Comparison of ENCODE assay signal across 18 mouse cellular contexts in the genomic region with DNA sequence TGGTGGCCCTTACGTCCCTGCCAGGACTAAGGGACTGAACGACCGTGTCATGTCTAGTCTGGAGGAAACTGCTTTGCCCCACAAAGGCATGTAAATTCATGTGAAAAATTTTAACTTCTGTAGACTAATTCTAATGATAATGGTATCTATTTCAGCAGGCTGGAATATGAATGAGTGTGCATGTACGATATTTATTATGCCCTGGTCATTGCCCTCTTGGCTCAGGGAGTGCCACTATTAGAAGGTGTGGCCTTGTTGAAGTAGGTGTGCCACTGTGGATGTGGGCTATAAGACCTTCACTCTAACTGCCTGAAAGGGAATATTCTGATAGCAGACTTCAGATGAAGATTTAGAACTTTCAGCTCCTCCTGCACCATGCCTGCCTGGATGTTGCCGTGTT. TPM values are rescaled to one million over a fixed set of nuclear protein-coding genes. Genes with fewer than 3 reads are reported as not detected.
A peak's percentile ranks its signal among the peaks of the same experiment; 100 is the strongest.
DNase-seq lines count a peak whose midpoint lies in the region; ATAC-seq and TF ChIP-seq lines count a peak whose summit lies in the region.
"Had no signal": no experiment of that assay in that cellular context is flagged by ENCODE, and none has a peak within 500 bp of the region (broad histone marks: within the 10 kb centered on the region; RNA-seq: fewer than 3 reads in every experiment).

No protein-coding gene starts in this region.

- H3K4me2 ChIP-seq in intestine, embryonic 16.5 days (ENCODE audit: low read depth, low read length), result no peak overlapping the region
- no peak overlapping the region for H3K4me2 ChIP-seq in intestine, postnatal 0 days (replicated peaks; ENCODE audit: low read depth)
- H3K4me2 ChIP-seq in forebrain, postnatal 0 days (ENCODE audit: low read depth), result no peak overlapping the region
- H3K4me2 ChIP-seq: forebrain, embryonic 15.5 days; heart, embryonic 11.5 days; hindbrain, embryonic 14.5 days had no signal

- H3K27me3 ChIP-seq in intestine, embryonic 16.5 days (replicated peaks; ENCODE audit: control insufficient read depth, insufficient read depth, low read length), result no peaks in the 10 kb centered on the region
- no peaks in the 10 kb centered on the region for H3K27me3 ChIP-seq in intestine, postnatal 0 days (replicated peaks; ENCODE audit: control insufficient read depth, insufficient read depth, low read length)
- H3K27me3 ChIP-seq in forebrain, postnatal 0 days (ENCODE audit: insufficient read depth, low read length), result no peaks in the 10 kb centered on the region
- H3K27me3 ChIP-seq: forebrain, embryonic 15.5 days had no signal

- 81% methylated on average over 5 of the region's 5 CpGs for WGBS in intestine, embryonic 16.5 days
- 58% methylated on average over 5 of the region's 5 CpGs for WGBS in intestine, postnatal 0 days
- WGBS in forebrain, postnatal 0 days, result 92% methylated on average over 5 of the region's 5 CpGs

- no peak for TF ChIP-seq CTCF in intestine, postnatal 0 days (IDR thresholded peaks at IDR 0.05; ENCODE audit: low read depth)
- TF ChIP-seq CTCF in forebrain, postnatal 0 days (IDR thresholded peaks at IDR 0.05; ENCODE audit: low read depth), result no peak

- peak; percentile 25 for DNase-seq in spleen, adult 12 weeks (ENCODE audit: low spot score)
- DNase-seq in spleen, postnatal 4 days (ENCODE audit: low spot score in 2 of 2), result no peak
- no peak for DNase-seq in forebrain, postnatal 0 days
- DNase-seq in thymus, postnatal 10 days (ENCODE audit: low spot score in 2 of 2), result no peak
- DNase-seq: adrenal gland, postnatal 14 days; cerebellum, adult 18-20 months; cerebellum, adult 9-11 months; gastrocnemius, postnatal 10 days; heart, adult 2 months had no signal

- H3K4me1 ChIP-seq in intestine, embryonic 16.5 days (ENCODE audit: control insufficient read depth, insufficient read depth, low read length), result peaks cover 7% of the 10 kb centered on the region
- H3K4me1 ChIP-seq in intestine, postnatal 0 days (replicated peaks; ENCODE audit: control insufficient read depth, insufficient read depth, low read length), result no peaks in the 10 kb centered on the region
- H3K4me1 ChIP-seq in forebrain, postnatal 0 days (ENCODE audit: insufficient read depth), result no peaks in the 10 kb centered on the region
- H3K4me1 ChIP-seq: embryonic facial prominence, embryonic 10.5 days; hindbrain, embryonic 10.5 days had no signal

- no peaks in the 10 kb centered on the region for H3K9me3 ChIP-seq in intestine, embryonic 16.5 days (ENCODE audit: control insufficient read depth, low read length)
- no peaks in the 10 kb centered on the region for H3K9me3 ChIP-seq in intestine, postnatal 0 days (ENCODE audit: control insufficient read depth)
- no peaks in the 10 kb centered on the region for H3K9me3 ChIP-seq in forebrain, postnatal 0 days (ENCODE audit: low read length)
- H3K9me3 ChIP-seq: embryonic facial prominence, embryonic 10.5 days; forebrain, embryonic 15.5 days; hindbrain, embryonic 10.5 days had no signal

- no peak overlapping the region for H3K4me3 ChIP-seq in intestine, embryonic 16.5 days (ENCODE audit: low read length)
- no peak overlapping the region for H3K4me3 ChIP-seq in intestine, postnatal 0 days (ENCODE audit: low read depth, low read length)
- H3K4me3 ChIP-seq in forebrain, postnatal 0 days (ENCODE audit: low read depth, low read length), result no peak overlapping the region
- H3K4me3 ChIP-seq: embryonic facial prominence, embryonic 10.5 days; erythroblast, embryonic 14.5 days; forebrain, embryonic 15.5 days; heart, adult 2 months; hindbrain, embryonic 10.5 days had no signal

- H3K36me3 ChIP-seq in intestine, embryonic 16.5 days (ENCODE audit: control insufficient read depth, insufficient read depth, low read length), result no peaks in the 10 kb centered on the region
- no peaks in the 10 kb centered on the region for H3K36me3 ChIP-seq in intestine, postnatal 0 days (ENCODE audit: control insufficient read depth, insufficient read depth)
- no peaks in the 10 kb centered on the region for H3K36me3 ChIP-seq in forebrain, postnatal 0 days (ENCODE audit: insufficient read depth)
- H3K36me3 ChIP-seq: embryonic facial prominence, embryonic 10.5 days; forebrain, embryonic 15.5 days; hindbrain, embryonic 10.5 days had no signal

- H3K9ac ChIP-seq in intestine, embryonic 16.5 days (ENCODE audit: low read depth, low read length), result no peak overlapping the region
- no peak overlapping the region for H3K9ac ChIP-seq in intestine, postnatal 0 days (ENCODE audit: low read depth, low read length)
- H3K9ac ChIP-seq in forebrain, postnatal 0 days, result no peak overlapping the region
- H3K9ac ChIP-seq: forebrain, embryonic 15.5 days; hindbrain, embryonic 14.5 days had no signal

- ATAC-seq in intestine, embryonic 16.5 days, result peak; percentile 41
- ATAC-seq in intestine, postnatal 0 days, result no peak
- ATAC-seq in megakaryocyte progenitor cell, adult 5-6 weeks (replicated peaks; ENCODE audit: poor library complexity), result peak; percentile 38; the same call in 1 of the 2 replicates
- ATAC-seq in forebrain, postnatal 0 days, result no peak
- ATAC-seq: forebrain, embryonic 15.5 days had no signal

- H3K27ac ChIP-seq in intestine, embryonic 16.5 days (ENCODE audit: low read length), result no peak overlapping the region
- no peak overlapping the region for H3K27ac ChIP-seq in intestine, postnatal 0 days (ENCODE audit: low read depth, low read length)
- no peak overlapping the region for H3K27ac ChIP-seq in forebrain, postnatal 0 days (ENCODE audit: low read depth, low read length)
- H3K27ac ChIP-seq: embryonic facial prominence, embryonic 10.5 days; forebrain, embryonic 15.5 days; heart, adult 2 months; hindbrain, embryonic 10.5 days; hindbrain, embryonic 14.5 days had no signal

RNA-seq across cellular contexts. Expression of gene Cracr2a, which starts 28.8 kb away (rescaled TPM):
- 2.6 and 3.6 TPM in 2 replicates for polyA plus RNA-seq in intestine, embryonic 16.5 days (2015; fragmentation: Nextera tagmentation; extraction: Ambion mirVana)
- polyA plus RNA-seq in intestine, postnatal 0 days (2015; fragmentation: Nextera tagmentation; extraction: Ambion mirVana), result 1.1 and 1.3 TPM in 2 replicates
- total RNA-seq in megakaryocyte progenitor cell, adult 5-6 weeks (2015), result 4.0 and 4.5 TPM in 2 replicates
- 6.2 and 10.3 TPM in 2 replicates for total RNA-seq in megakaryocyte progenitor cell, adult 5-6 weeks (2017)
- 0.46 and 0.57 TPM in 2 replicates for total RNA-seq in forebrain, postnatal 0 days (2014; rRNA removed)
- polyA plus RNA-seq in forebrain, postnatal 0 days (2015; fragmentation: Nextera tagmentation; extraction: Ambion mirVana), result 0.28 and 0.30 TPM in 2 replicates

Comparison
In these comparisons a context has a peak if more than half of its experiments do, and no peak if none do; other contexts are left out.
1. ATAC-seq: peak in intestine, embryonic 16.5 days (single experiment) and megakaryocyte progenitor cell, adult 5-6 weeks (single experiment); none in intestine, postnatal 0 days (single experiment) and forebrain, postnatal 0 days (single experiment).